Mouse (Mus musculus): Measurements from ENCODE around the gene Mical2.

GRCm38 (mm10) chr7:112399425-112400170 is 173.9 kb downstream of the Mical2 start:
- TF ChIP-seq POLR2A (IDR thresholded peaks at IDR 0.05; ENCODE audit: borderline replicate concordance, low read depth, low read length) (no peak), CTCF (IDR thresholded peaks at IDR 0.05; ENCODE audit: low read depth, low read length) (no peak)

Measured in bone marrow macrophage, adult 2 months (primary cell).